Mouse (Mus musculus) liver, embryonic 14.5 days (tissue): ENCODE measurements at regions not wholly inside any gene's neighbourhood (a gene's known extent, or its start where the extent isn't known, plus 50 kb on each side); places are given as distances from the start of the nearest gene placed in this dataset.

Experiments used
- CTCF ChIP-seq: IDR thresholded peaks from 2 replicates; pipeline ENCODE4 v1.5.1; 2016; ENCODE audit warnings: antibody characterized with exemption, low read depth, control low read depth
- EP300 ChIP-seq: IDR thresholded peaks from 2 replicates; pipeline ENCODE4 v1.6.1; 2016; ENCODE audit warnings: antibody characterized with exemption, low read depth

DNA sequence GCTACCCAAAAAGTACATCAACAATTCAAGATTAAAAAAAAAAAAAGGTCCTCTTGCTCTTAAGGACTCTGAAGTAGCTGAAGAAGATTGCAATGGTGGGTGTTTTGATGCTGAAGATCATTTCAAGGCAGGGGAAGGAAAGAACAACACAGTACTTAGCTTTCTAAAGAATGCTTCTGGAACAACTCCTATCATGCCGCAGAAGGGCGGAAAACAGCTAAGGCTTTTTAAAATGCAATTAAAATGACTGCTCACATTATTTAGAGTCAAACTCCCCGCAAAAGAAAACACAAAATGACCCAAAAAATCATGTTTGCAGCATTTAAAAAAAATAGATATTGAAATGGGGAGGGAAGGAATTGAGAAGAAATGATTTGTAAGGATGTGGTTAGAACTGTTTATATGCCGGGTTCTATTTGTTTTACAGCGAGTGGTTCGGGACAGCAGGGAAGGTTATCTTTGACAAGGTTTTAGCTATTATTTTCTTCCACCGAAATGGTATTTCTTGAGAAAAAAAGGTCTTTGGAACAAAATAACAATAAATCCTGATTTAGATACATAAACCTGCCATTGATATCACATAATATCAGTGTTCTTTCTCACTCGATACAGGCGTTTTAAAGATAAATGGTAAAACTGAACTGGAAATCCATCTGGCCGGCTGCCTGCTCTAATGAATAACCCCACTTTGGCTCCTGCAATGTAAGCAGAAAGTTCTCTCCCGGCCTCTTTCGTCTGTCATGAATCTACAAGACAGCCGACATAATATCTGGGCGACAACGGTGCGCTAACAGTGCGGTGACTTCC lies 127.6 kb downstream of the Gm10295 start:
- TF ChIP-seq CTCF (no peak), EP300 (no peak)
